Mouse (Mus musculus) embryonic fibroblast, embryonic 13.5 days (primary cell): ENCODE measurements around the gene Gpr19. TPM values are rescaled to one million over a fixed set of nuclear protein-coding genes. Genes with fewer than 3 reads are reported as not detected.
A peak's percentile ranks its signal among the peaks of the same experiment; 100 is the strongest.

ENCODE experiments used
- H3K27ac ChIP-seq: 2 replicates; pipeline ENCODE4 v1.5.1; 2012; ENCODE audit warnings: low read length, control low read depth, inconsistent platforms; ENCODE audit not compliant: insufficient read depth
- H3K4me1 ChIP-seq: 2 replicates; pipeline ENCODE4 v1.6.1; 2011; ENCODE audit warnings: low read length; ENCODE audit not compliant: control insufficient read depth, insufficient read depth
- H3K4me3 ChIP-seq: 2 replicates; pipeline ENCODE4 v1.5.1; 2011; ENCODE audit warnings: mild to moderate bottlenecking, control low read depth, low read length; ENCODE audit not compliant: insufficient read depth
- CTCF ChIP-seq: IDR thresholded peaks from 2 replicates; pipeline ENCODE4 v1.5.1; 2011; ENCODE audit warnings: mild to moderate bottlenecking, control low read depth, low read length, moderate library complexity, borderline replicate concordance; ENCODE audit not compliant: insufficient read depth
- POLR2A ChIP-seq: IDR thresholded peaks from 2 replicates; pipeline ENCODE4 v1.6.1; 2011; ENCODE audit warnings: low read depth, mild to moderate bottlenecking, control low read depth, low read length, moderate library complexity
- polyA plus RNA-seq: library from polyadenylated mRNA; stranded (reverse); fragments of >200 nt; gene quantifications from 2 replicates; pipeline ENCODE4 v1.2.4, GENCODE M21; 2011; ENCODE audit warnings: low read depth; ENCODE audit not compliant: missing spikeins, insufficient read length

Gene Gpr19
- 3.2 and 6.6 TPM in 2 replicates for polyA plus RNA-seq

GRCm38 (mm10) chr6:134898095-134898965, at the start of gene Gpr19:
Gene Gpr19, minus strand, starts transcription at chr6:134898578.
- Histone ChIP-seq H3K4me3 (peak within 1 kb of the TSS; percentile 86), H3K4me1 (peaks cover 2% of the 10 kb centered on the region; the same call in 1 of the 2 replicates), H3K27ac (peak within 1 kb of the TSS; percentile 100)
- TF ChIP-seq CTCF (no peak), POLR2A (peak; percentile 99)

GRCm38 (mm10) chr6:134947311-134948087, 49.1 kb upstream of the Gpr19 start:
- Histone ChIP-seq H3K4me3 (no peak overlapping the region), H3K27ac (no peak overlapping the region), H3K4me1 (peaks cover 18% of the 10 kb centered on the region)
- TF ChIP-seq POLR2A (no peak), CTCF (0 out of 2 replicates have a peak, but pooled peaks have one; percentile 12)

- TF ChIP-seq POLR2A (no peak), CTCF (no peak)
- Histone ChIP-seq H3K4me3 (no peak overlapping the region), H3K27ac (no peak overlapping the region), H3K4me1 (peaks cover 18% of the 10 kb centered on the region)
Observed at GRCm38 (mm10) chr6:134946858-134947257, 48.5 kb upstream of the Gpr19 start.

GRCm38 (mm10) chr6:134946054-134946453, 47.7 kb upstream of the Gpr19 start:
- H3K4me1 ChIP-seq: peaks cover 18% of the 10 kb centered on the region
- H3K27ac ChIP-seq: peak overlapping the region; percentile 28
- TF ChIP-seq CTCF: no peak
- TF ChIP-seq POLR2A: no peak
- no peak overlapping the region for H3K4me3 ChIP-seq

GRCm38 (mm10) chr6:134943759-134944407, 45.5 kb upstream of the Gpr19 start:
- H3K4me3 ChIP-seq: no peak overlapping the region
- H3K4me1 ChIP-seq: peaks cover 18% of the 10 kb centered on the region
- TF ChIP-seq POLR2A: no peak
- TF ChIP-seq CTCF: no peak
- H3K27ac ChIP-seq: peak overlapping the region; percentile 58

GRCm38 (mm10) chr6:134939781-134940180, 41.4 kb upstream of the Gpr19 start:
- no peak overlapping the region for H3K4me3 ChIP-seq
- no peak for TF ChIP-seq POLR2A
- TF ChIP-seq CTCF: no peak
- peaks cover 12% of the 10 kb centered on the region for H3K4me1 ChIP-seq
- no peak overlapping the region for H3K27ac ChIP-seq

- TF ChIP-seq POLR2A: no peak
- no peak for TF ChIP-seq CTCF
- Histone ChIP-seq H3K4me3 (no peak overlapping the region), H3K4me1 (peaks cover 5% of the 10 kb centered on the region; the same call in 1 of the 2 replicates), H3K27ac (no peak overlapping the region)
Observed at GRCm38 (mm10) chr6:134934305-134934704, 35.9 kb upstream of the Gpr19 start.

GRCm38 (mm10) chr6:134933207-134933558, 34.8 kb upstream of the Gpr19 start:
- TF ChIP-seq CTCF (no peak), POLR2A (no peak)
- Histone ChIP-seq H3K4me1 (peaks cover 5% of the 10 kb centered on the region; the same call in 1 of the 2 replicates), H3K27ac (no peak overlapping the region), H3K4me3 (no peak overlapping the region)

GRCm38 (mm10) chr6:134932486-134933206, 34.3 kb upstream of the Gpr19 start:
- H3K4me3 ChIP-seq: no peak overlapping the region
- no peak overlapping the region for H3K27ac ChIP-seq
- peaks cover 5% of the 10 kb centered on the region; the same call in 1 of the 2 replicates for H3K4me1 ChIP-seq
- TF ChIP-seq CTCF (no peak), POLR2A (no peak)
